Mouse (Mus musculus) cerebral cortex, adult 2 months (tissue): ENCODE measurements around the gene Tex33.

Experiments
- WGBS: fragments of 180-500 bp; shearing (Covaris S2); methylation state at CpG from one replicate; pipeline ENCODE4 v1.1.7; 2018; 5-methylcytosine and 5-hydroxymethylcytosine counted together

Tex33 gene

GRCm38 (mm10) chr15:78395478-78395962 is at the start of gene Tex33:
Gene Tex33 (minus strand): TSS chr15:78395912.
- 87% methylated on average over 8 of the region's 8 CpGs for WGBS

DNA sequence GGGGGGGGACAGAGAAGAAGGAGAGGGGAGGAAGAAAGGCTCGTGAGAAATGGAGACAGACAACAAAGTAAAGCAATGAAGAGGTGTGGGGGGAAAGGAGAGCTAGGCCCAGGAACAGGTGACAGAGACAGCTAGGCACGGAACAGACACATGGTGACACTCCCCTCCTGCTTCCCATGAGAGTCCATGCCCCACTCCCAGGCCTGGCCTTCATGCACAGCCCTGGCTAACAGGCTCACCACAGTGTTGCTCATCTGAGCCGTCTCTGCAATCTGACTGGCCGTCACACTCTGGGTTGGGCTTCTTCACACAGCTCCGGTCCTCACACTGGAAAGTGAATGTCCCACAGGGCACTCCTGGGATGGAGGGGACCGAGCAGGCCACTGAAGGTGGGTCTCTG is 48.1 kb upstream of the Tex33 start:
- 62% methylated on average over 6 of the region's 6 CpGs for WGBS

DNA sequence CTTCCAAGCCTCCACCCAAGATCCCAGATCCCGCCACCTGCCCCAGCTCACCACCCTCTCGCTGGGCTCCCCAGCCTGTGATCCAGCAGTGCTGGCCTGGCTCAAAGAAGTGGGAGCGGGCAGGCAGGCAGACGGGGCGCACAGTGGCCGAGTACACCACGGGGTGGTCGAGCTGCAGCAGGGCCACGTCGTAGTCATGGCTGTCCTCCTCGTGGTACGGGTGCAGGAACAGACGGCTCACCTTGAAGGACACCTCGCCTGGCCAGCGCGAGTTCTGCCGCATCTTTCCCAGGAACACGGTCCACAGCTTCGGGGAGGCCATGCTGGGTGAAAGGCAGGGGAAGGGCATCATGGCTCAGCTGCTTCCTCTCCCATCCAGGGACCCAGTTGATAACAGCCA is 46.5 kb upstream of the Tex33 start:
- 87% methylated on average over 19 of the region's 19 CpGs for WGBS

DNA sequence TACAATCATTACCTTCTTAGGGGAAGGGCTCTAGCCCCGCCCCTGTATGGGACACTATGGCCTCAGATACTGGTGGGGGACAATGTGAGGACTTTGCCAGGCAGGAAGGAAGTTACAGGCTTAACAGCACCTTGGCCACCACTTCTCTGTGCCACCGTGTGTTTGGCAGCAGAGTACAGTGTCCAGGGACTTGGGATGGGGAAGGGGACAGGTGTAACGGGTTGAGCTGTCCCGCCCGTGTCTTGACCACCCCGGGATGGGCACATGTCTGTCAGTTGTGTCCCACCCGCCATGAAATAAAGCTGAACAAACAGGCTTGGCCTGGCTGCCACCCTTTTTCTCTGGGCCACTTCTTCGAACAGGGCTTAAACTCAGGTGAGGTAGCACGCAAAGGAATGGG is 43.3 kb upstream of the Tex33 start:
- WGBS: 82% methylated on average over 9 of the region's 9 CpGs

DNA sequence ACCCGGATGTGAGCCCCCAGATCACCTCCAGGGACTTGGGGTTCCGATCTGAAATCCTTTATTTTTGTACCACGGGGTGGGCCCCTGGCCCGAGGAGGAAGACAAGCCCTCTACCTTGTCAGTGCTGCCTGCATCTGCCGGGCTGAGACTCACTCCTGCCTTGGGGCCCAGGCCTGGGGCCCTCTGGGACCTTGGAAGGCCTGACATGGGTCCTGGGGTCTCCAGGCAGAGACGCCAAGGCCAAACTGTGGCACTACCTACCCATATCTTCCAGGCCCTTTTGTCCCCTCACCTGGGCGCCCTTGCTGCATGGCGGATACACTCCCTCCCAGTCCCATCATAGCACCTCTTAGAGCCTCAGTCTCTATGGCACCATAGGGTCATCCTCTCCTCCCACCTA is 42.8 kb upstream of the Tex33 start:
- WGBS: 70% methylated on average over 8 of the region's 8 CpGs

GRCm38 (mm10) chr15:78438018-78438394 is 42.3 kb upstream of the Tex33 start:
- 41% methylated on average over 4 of the region's 4 CpGs for WGBS

DNA sequence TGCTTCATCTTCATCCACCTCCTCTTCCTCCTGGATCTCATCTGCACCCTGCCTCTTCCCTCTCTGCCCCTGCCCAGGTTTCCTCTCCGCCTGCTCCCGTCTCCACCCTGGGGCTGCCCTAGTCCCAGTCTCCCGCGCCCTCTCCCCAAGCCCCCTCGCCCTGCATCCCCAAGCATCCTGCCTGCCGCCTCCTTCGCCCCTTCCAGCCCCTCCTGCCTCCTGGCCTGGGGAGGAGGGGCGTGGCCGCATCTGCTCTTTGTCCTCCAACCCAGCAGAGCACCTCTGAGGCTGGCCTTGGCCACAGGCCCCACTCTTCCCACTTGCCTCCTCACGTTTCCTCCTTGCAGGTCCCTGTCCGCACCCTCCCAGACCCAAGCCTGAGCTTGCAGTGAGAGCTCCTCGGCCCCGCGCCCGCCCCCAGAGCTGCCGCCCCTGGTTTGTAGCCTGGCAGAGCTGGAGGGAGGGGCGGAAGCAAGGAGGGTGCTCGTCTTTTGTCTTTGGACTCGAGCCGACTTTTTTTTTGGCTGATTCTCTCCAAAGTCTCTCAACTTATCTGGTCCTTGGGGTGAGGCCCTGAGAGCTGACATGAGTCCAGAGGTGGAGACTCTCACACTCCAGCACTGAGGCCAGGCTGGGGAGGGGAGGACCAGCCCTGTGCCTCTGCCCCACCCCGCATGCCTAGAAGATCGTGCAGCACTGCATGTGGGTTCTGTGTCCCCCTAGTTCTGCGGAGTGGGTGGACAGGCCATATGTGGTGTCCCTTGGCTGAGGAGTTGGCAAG is 41.7 kb upstream of the Tex33 start:
- 25% methylated on average over 23 of the region's 23 CpGs for WGBS

DNA sequence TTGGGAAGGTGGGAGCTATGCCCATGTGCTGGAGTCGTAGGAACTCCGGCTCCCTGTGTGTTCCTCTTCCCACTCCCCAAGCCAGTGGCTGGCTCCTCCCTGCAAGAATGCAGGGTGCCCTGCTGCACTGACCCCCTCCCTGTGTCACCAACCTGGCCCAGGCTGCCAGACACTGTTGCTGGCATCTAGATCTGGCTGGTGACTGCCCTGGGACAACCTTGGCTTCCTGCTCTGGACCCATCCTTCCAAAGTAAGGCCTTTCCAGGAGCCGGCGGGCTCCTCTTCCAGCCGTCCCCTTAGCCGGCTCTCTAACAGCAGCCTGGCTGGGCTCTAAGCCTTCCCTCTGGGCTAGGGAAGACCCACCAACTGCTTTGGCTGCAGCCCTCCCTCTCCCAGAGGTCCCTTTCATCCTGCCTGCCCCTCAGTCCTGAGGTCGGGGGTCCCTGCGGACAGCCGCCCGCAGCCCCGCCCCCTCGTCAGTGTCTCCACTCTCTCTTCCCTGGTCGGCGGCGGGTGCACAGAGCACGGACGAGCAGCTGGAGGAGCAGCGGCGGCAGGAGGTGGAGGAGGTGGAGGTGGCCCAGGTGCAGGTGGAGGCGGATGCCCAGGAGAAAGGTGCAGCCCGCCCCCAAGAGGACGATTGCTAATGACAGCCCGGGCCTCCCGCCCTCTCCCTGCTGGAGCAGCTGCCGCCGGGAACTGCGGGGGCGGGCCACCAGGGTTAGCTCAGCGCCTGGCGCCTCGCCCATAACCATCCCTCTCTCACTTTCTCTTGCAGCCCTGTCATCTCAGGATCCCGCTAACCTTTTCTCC is 40.9 kb upstream of the Tex33 start:
- 25% methylated on average over 32 of the region's 32 CpGs for WGBS

DNA sequence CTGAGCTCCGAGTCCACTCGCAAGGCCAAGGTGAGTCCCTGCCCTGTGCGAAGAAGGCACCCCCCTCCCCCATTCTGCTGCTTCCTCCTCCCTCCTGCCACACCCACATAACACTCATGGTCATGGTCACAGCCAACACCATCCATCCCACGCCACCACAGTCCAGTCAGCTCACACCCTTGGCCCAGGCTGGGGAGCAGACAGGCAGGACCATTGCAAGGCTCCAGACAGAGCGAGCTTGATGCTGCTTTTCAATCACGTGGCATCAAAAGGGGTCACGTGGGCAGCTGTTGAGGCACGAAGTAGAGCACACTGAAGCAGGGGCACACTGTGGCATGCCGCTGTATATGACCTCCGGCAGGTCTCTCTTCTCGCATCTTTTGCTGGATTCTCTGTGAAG is 40.0 kb upstream of the Tex33 start:
- WGBS: 70% methylated on average over 11 of the region's 11 CpGs

GRCm38 (mm10) chr15:78434896-78435520 is 39.3 kb upstream of the Tex33 start:
- 25% methylated on average over 6 of the region's 6 CpGs for WGBS

GRCm38 (mm10) chr15:78431541-78432121 is 35.9 kb upstream of the Tex33 start:
- 85% methylated on average over 7 of the region's 7 CpGs for WGBS

- 70% methylated on average over 10 of the region's 10 CpGs for WGBS
Measured at GRCm38 (mm10) chr15:78430874-78431273, 35.2 kb upstream of the Tex33 start.

DNA sequence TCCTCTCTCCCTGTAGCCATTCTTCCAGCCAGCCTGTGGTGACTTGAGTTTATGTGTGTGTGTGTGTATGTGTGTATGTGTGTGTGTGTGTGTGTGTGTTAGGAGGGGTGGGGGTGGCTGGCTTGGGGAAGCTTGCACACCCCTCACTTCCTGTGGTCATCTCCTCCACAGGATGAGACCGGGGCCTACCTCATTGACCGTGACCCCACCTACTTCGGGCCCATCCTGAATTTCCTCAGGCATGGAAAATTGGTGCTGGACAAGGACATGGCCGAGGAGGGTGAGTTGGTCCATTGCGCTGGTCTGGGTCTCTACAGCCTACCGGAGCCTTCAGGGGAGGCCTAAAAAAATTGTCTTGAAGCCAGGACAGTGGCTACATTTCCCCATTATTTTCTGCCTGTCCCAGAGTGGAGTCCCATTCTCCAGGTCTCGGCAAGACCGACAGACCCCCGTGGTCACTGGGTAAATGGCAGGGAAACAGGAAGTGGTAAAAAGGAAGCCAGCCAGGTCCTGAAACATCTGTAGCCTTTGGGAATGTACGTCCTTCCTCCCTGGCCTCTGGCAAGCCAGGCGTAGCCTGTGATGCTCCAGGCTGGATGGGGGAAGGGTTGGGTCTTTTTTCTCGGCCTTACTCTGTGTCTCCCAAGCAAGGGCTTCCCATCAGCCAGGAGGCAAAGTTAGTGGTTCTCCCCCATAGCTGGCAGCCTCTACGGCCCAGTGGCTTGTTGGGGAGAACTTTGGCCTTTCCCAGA is 34.3 kb upstream of the Tex33 start:
- 71% methylated on average over 13 of the region's 13 CpGs for WGBS

GRCm38 (mm10) chr15:78429139-78429459 is 33.4 kb upstream of the Tex33 start:
- WGBS: 5% methylated on average over 3 of the region's 3 CpGs

- 1% methylated on average over 52 of the region's 52 CpGs for WGBS
Measured at GRCm38 (mm10) chr15:78428391-78429138, 32.9 kb upstream of the Tex33 start, which contains the start of gene Kctd17. Gene Kctd17 (plus strand): TSS chr15:78428564.

GRCm38 (mm10) chr15:78425230-78425629 is 29.5 kb upstream of the Tex33 start:
- 77% methylated on average over 4 of the region's 4 CpGs for WGBS

GRCm38 (mm10) chr15:78424507-78424906 is 28.8 kb upstream of the Tex33 start:
- WGBS: 38% methylated on average over 11 of the region's 11 CpGs

GRCm38 (mm10) chr15:78422046-78422956 is 26.6 kb upstream of the Tex33 start:
- 17% methylated on average over 16 of the region's 16 CpGs for WGBS

DNA sequence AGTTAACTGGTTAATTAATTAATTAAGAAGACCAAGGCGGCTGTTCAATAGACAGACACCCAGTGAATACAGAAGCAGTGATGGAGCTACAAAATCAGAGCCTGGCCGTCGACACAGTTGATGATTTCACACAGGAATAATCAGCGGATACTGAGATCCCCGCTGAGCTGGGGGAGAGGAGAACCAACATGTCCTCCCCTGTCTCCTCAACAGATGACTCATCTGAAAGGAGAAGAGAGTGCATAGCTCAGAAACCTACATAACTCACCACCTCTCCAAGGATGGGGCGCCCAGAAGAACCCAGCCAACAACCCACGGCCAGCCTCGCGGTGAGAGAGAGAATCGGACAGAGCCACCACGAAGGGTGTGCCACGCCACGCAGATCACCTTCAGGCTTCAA is 24.7 kb upstream of the Tex33 start:
- 58% methylated on average over 13 of the region's 13 CpGs for WGBS

- 50% methylated on average over 4 of the region's 4 CpGs for WGBS
Measured at GRCm38 (mm10) chr15:78416937-78417336, 21.2 kb upstream of the Tex33 start.
